Mouse (Mus musculus) WW6 (cell line): Measurements from ENCODE around the gene Mindy1.

Experiments used
- DNase-seq: peaks from one replicate; pipeline ENCODE4 v3.0.0-alpha.2; 2013; ENCODE audit warnings: low read depth, low spot score

The Mindy1 gene

DNA sequence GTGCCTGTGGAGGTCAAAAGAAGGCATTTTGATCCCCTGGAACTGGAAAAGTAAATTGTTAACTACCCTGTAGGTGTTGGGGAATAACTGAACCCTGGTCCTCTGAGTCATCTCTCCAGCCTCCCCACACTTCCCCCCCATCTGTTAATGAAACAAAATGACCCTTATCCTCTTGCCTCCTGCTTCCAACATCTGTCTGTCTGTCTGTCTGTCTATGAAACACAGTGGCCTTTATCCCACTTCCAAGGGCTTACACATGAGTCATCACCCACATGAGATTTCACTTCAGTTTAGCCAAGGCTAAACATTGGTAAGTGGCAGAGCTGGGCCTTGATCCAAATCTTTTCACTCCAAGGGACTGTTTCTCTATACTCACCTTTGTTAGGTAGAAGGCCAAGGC lies 13.3 kb upstream of the Mindy1 start:
- no peak for DNase-seq

GRCm38 (mm10) chr3:95269789-95270188 lies 11.4 kb upstream of the Mindy1 start:
- DNase-seq = no peak

GRCm38 (mm10) chr3:95270766-95271364 lies 10.3 kb upstream of the Mindy1 start:
- DNase-seq = no peak

- DNase-seq = no peak
Measured at GRCm38 (mm10) chr3:95273471-95273870, 7.7 kb upstream of the Mindy1 start.

DNA sequence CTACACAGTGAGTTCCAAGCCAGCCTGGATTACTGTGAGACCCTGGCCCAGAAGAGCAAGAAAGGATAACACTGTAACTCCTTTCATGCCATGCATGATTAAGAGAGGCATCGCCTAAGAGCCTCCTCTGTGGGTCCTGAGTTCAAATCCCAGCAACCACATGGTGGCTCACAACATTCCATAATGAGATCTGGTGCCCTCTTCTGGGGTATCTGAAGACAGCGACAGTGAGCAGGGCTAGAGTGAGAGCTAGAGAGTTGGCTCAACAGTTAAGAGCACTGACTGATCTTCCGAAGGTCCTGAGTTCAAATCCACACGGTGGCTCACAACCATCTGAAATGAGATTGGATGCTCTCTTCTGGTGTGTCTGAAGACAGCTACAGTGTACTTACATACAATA lies 6.7 kb upstream of the Mindy1 start:
- DNase-seq = no peak

DNA sequence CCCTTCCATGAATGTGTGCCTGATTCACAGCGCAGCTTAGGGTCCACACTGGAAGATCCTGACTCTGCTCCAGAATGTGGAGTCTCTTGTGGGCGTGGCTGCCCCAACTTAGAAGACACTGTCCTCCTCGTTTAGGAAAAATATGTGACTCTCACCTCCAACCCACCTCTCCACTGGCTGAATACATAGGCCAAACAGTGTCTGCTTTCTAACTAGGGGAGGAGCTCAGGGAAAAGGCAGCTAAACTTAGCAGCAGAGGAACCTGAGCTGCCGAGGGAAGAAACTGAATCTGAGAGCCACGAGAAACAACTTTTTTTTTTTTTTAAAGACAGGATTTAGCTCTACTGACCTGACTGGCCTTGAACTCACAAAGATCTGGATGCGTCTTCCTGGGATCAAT lies 6.0 kb upstream of the Mindy1 start:
- DNase-seq = no peak

DNA sequence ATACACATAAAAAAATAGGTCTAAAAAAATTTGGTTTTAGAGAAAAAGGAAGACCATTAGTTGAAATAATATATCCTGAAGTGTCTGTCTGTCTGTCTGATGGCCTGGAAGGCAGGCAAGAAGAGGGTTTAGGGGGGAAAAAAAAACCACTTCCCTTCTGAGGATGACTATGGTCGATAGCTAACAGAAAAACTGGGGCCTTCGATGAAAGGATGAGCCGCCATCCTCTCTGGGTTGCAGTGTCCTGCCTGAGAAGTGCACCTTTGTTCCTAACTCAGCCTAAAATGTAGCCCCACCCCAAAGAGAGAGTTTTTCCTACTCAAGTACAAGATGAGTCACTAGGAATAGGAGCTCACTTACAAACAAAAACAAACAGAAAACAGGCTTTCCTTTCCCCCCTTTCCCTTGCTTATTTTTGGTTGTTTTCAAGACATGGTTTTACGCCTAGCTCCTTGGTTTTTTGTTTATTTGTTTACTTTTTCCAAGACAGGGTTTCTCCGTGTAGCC lies 4.7 kb upstream of the Mindy1 start:
- DNase-seq = no peak

DNA sequence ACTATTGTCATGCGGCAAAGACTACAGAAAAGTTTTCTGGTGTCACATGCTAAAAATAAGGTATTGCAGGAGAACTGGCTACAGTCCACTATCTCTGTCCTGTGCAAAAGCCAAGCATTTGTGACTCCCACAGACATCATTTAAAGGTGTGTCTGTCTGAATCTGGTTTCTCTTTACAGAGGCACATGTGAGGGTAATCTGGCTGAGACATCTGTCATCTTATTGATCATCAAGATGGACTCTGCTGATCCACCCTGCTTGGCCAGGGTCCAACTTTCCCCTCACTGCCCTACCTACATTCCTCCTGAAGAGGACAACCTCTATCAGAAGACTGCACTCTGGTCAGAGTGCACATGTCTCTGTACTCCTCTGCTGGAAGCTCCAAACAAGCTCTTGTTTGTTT lies 4.0 kb upstream of the Mindy1 start:
- DNase-seq = no peak

DNA sequence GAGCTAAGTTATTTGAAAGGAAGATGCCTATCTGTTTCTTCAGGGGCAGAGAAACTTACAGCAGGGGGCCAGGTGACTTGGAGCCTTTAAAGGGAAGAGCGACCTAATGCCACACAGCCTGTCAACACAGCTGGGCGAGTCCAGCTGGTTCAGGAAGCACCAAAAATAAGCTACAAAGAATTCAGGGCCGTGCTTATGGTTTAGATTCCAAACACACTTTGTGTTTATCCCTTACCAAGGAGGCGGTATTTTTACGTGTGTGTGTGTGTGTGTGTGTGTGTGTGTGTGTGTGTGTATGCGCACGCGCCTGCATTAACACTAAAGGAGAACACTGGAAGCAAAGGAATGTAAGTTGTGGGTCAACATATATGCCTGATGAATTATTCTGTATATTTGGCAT lies 398 bp upstream of the Mindy1 start:
- DNase-seq = no peak

DNA sequence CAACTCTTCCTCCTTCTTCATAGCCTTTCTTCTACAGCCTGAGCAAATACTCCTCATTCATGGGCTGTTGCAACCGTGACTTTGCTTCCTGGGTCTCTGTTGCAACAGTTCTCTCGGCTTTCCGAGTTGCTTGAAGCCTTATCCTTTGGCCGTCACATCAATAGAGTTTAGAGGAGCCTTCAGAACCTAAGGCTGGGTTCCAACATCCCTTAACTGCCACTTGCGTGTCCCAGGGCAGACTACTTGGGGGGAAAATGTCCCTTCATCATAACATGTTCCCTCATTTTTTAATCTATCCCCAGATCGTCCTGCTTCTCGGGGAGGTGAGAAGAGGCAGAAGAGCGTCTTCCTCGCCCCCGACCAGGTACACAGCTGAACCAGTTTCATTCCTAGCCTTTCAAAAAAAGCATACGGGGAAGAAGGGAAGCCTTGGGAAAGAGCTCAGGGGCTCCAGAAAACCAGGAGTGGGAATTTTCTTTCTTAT lies 1.3 kb downstream of the Mindy1 start:
- no peak for DNase-seq

DNA sequence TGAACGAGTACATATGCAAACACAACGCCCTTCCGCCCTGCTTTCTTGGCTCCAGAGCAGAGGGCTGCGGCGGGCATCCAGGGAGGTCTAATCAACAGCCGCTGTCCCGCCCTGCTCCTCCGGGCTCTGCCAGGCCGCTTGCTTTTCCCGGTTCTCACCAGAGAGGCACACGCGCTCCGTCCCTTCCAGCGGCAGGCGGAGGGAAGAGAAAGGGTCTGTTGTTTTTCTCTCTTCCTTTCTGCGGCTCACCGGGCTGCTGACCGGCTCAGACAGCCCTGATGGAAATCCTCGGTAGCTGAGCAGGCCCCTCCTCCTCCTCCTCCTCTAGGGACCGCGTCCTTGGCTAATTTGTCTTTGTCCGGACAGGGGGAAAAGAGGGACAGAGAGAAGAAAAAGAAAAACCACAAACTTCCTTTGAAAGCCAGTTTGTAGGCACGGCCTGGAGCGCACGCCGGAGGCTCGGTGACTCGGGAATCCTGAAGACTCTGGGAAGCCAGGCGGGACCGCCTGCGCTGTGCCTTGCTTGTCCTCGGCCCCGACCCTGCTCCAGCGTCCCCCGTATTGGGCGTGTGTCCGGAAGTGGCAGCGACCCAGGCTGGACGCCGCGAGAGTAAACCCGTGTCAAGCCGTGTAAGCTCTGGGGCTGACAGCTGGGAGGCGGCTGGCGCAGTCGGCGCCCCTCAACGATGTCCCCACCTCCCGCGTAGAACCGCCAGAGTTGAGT lies 1.9 kb downstream of the Mindy1 start:
- no peak for DNase-seq

- no peak for DNase-seq
Measured at GRCm38 (mm10) chr3:95283589-95283941, 2.4 kb downstream of the Mindy1 start.

- DNase-seq = no peak
Measured at GRCm38 (mm10) chr3:95284062-95284461, 2.9 kb downstream of the Mindy1 start.

- no peak for DNase-seq
Measured at GRCm38 (mm10) chr3:95284501-95285281, 3.5 kb downstream of the Mindy1 start.

DNA sequence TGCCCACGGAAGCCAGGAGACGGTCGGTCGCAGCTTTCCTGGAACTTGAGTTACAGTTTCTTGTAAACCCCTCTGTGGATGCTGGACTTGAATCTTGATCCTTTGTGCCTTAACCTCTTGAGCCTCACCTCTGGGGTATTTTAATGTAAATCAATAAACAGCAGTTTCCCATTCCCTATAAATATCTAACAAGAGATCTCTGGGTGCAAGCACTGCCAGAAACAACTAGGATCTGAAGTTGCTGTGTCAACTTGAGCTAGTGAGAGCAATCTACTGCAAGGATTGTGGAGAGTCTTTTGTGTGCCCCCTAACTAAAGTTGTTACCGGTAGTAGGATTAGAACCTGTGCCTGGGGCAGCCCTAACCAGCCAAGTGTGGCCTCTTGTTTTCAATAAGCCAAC lies 4.2 kb downstream of the Mindy1 start:
- DNase-seq = no peak

GRCm38 (mm10) chr3:95286011-95286410 lies 4.9 kb downstream of the Mindy1 start:
- DNase-seq = no peak

DNA sequence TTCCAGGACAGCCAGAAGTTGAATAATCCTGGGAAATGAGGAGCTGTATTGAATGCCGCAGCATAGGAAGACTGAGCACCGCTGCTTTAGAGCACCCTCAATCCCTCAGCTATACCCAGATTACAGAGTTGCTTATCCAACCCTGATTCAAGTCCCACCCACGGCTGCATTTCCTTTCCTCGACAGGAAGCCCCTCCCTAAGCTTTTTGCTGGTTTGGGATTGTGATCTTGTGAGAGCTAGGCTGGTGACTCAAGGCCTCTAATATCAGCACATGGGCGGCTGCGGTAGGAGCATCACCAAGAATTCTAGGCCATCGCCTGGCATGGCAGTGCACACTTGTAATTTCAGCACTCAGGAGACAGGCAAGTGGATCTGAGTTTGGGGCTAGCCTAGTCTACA lies 5.4 kb downstream of the Mindy1 start:
- no peak for DNase-seq

GRCm38 (mm10) chr3:95287541-95287940 lies 6.4 kb downstream of the Mindy1 start:
- no peak for DNase-seq

DNA sequence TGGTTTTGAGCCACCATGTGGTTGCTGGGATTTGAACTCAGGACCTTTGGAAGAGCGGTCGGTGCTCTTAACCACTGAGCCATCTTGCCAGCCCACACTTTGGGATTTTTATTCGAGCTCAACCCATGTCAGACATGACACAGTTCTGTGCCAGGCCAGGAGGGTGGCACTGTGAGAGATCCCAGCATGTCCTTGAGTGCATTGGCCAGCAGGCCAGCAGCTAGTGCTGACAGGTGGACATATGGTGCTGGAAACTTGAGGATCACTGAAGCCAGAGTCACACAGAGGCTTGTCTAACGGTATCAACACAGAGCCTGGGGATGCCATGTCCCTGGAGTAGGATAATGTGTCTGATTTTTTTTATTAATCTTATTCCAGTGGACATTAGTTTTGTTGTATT lies 8.3 kb downstream of the Mindy1 start:
- DNase-seq = no peak

GRCm38 (mm10) chr3:95290156-95290555 lies 9.0 kb downstream of the Mindy1 start:
- DNase-seq = no peak

DNA sequence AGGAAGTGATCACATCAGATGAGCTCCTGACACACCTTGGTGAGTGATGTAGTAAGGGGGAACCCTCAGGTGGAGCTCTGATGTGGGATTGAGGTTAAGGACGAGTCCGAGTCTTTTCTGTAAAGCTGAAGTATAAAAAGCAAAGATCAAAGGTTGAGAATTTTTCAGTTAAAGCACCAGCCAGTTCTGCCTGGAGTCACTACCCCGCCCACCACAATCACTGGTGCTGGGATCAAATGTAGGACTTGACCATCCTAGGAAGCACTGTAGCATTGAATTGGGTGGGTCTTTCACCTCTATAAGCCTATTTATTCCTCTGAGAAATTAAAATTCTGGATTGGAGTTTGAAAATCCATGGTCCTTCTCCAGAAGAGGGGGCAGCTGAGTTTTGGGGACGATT lies 9.9 kb downstream of the Mindy1 start:
- no peak for DNase-seq

- DNase-seq = no peak
Measured at GRCm38 (mm10) chr3:95292899-95293298, 11.8 kb downstream of the Mindy1 start.

GRCm38 (mm10) chr3:95293537-95293936 lies 12.4 kb downstream of the Mindy1 start:
- no peak for DNase-seq
